Mouse (Mus musculus) cortical plate, adult 2 months (tissue): ENCODE results near the gene Usp54.

Source experiments
- CTCF ChIP-seq: fragments of 200-500 bp; IDR thresholded peaks from 2 replicates; pipeline ENCODE4 v1.5.1; 2011; ENCODE audit warnings: mild to moderate bottlenecking, control low read depth, low read length; ENCODE audit not compliant: insufficient read depth; ENCODE audit errors: extremely low read depth
- POLR2A ChIP-seq: fragments of 200-500 bp; IDR thresholded peaks from 2 replicates; pipeline ENCODE4 v1.6.1; 2011; ENCODE audit warnings: mild to moderate bottlenecking, low read length, control low read depth; ENCODE audit not compliant: insufficient read depth; ENCODE audit errors: extremely low read depth

DNA sequence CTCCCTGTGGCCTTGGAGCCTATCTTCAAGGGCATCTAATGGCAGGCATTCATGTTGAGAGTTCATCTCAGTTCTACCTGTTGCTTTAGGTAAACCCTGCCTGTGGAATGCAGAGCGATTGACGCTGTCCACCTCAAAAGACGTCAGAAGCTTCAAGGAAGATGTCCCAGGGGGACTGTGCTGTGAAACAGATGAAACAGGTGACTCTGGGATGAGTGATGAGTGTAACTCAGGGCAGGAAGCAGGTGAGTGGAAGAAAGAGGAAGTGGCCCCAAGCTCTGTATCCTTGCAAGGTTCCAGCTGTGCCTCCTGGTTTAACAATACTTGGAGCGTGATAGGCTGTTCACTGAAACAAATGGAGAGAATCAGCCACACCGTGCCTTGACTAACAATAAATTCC lies 79.0 kb downstream of the Usp54 start:
- TF ChIP-seq CTCF (no peak), POLR2A (no peak)
